Mouse (Mus musculus) small intestine, adult 2 months (tissue): Measurements from ENCODE around the gene Hsf2. TPM values are rescaled to one million over a fixed set of nuclear protein-coding genes. Genes with fewer than 3 reads are reported as not detected.

Experiments
- H3K27ac ChIP-seq: fragments of 200-500 bp; 2 replicates; pipeline ENCODE4 v1.5.1; 2012; ENCODE audit warnings: low read depth, low read length, control low read depth, inconsistent platforms; ENCODE audit not compliant: insufficient read depth
- H3K27me3 ChIP-seq: fragments of 200-500 bp; 2 replicates; pipeline ENCODE4 v1.6.1; 2012; ENCODE audit warnings: mild to moderate bottlenecking, moderate library complexity, low read length, inconsistent platforms; ENCODE audit not compliant: control insufficient read depth, insufficient read depth
- H3K36me3 ChIP-seq: fragments of 200-500 bp; 2 replicates; pipeline ENCODE4 v1.6.1; 2012; ENCODE audit warnings: mild to moderate bottlenecking, low read length, control low read depth, inconsistent platforms; ENCODE audit not compliant: control insufficient read depth, insufficient read depth
- H3K4me1 ChIP-seq: fragments of 200-500 bp; 2 replicates; pipeline ENCODE4 v1.6.1; 2012; ENCODE audit warnings: low read length, inconsistent platforms, mixed read lengths; ENCODE audit not compliant: control insufficient read depth, insufficient read depth, insufficient read length
- H3K4me3 ChIP-seq: fragments of 200-500 bp; 2 replicates; pipeline ENCODE4 v1.5.1; 2012; ENCODE audit warnings: low read depth, mild to moderate bottlenecking, control low read depth, inconsistent platforms, low read length, moderate library complexity
- CTCF ChIP-seq: fragments of 200-500 bp; IDR thresholded peaks from 2 replicates; pipeline ENCODE4 v1.5.1; 2012; ENCODE audit warnings: low read depth, mild to moderate bottlenecking, control low read depth, inconsistent platforms, low read length, moderate library complexity, mixed read lengths; ENCODE audit not compliant: insufficient replicate concordance, insufficient read length; ENCODE audit errors: extremely low read depth
- POLR2A ChIP-seq: fragments of 200-500 bp; IDR thresholded peaks from 2 replicates; pipeline ENCODE4 v1.6.1; 2012; ENCODE audit warnings: low read depth, mild to moderate bottlenecking, control low read depth, inconsistent platforms, low read length, moderate library complexity
- whole genome bisulfite sequencing: fragments of 180-500 bp; shearing (Covaris S2); methylation state at CpG from one replicate; pipeline ENCODE4 v1.1.7; 2018; 5-methylcytosine and 5-hydroxymethylcytosine counted together
- polyA plus RNA-seq: library from polyadenylated mRNA; depleted of rRNA; stranded (reverse); fragments of >200 nt; gene quantifications from 2 replicates; pipeline ENCODE4 v1.2.3, GENCODE M21; 2012

The Hsf2 gene
- polyA plus RNA-seq, 1 experiment, result 0.53 TPM

DNA sequence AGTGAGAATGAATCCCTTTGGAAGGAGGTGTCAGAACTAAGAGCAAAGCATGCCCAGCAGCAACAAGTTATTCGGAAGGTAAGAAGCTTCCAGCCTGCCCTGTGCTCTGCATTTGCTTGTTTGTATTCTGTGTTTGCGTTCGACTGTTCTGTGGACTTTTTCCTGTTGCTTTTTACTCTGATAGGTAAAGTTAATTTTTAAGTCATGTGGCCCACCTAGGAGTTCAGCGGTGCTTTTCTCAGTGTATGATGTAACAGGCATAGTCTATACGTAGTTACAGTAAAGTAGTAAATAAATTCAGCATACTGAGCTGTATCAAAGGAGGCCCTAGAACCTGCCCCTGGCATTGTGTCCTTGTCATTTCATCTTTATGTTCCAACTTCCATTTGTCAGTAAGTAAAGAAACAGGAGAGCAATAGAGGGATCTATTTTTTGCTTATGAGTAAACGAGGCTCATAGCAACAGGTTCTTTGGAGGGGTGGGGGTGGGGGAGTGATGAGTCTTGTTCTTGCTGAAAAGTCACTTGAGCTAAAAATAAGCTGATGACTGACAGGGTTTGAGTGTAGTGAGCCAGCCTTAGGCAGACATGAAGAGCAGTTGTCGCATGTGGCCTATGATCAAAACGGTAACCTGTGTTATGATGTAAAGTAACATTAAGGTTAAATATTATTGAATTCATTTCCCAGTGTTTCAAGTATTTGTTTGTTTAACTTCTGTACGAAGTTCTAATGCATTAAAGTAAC lies 13.4 kb downstream of the Hsf2 start:
- H3K36me3 ChIP-seq, result 0 out of 2 replicates have a peak, but pooled peaks cover 5% of the 10 kb centered on the region
- H3K4me1 ChIP-seq, result no peaks in the 10 kb centered on the region
- TF ChIP-seq POLR2A, result no peak
- TF ChIP-seq CTCF, result no peak
- H3K27ac ChIP-seq, result no peak overlapping the region
- H3K4me3 ChIP-seq, result no peak overlapping the region
- 60% methylated on average over 9 of the region's 9 CpGs for WGBS
- H3K27me3 ChIP-seq, result no peaks in the 10 kb centered on the region

DNA sequence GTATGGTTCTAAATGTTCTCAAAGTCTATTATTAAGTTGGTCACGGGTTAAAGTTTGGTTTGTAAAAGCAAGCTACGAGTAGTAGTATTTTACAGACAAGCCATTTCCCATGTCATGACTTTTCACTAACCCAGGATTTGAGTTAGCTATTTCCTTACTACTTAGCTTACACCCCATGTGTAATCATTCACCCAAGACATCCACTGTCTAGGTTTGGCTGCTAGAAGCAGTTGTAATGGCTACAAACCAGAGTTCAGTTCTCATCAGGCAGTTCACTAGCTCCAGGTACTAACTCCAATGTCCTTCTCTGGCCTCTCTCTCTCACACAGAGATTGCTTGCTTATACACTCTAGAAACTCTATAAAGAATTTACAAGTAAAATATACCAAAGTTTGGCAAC lies 28.4 kb downstream of the Hsf2 start:
- 93% methylated on average over 2 of the region's 2 CpGs for WGBS
- H3K4me1 ChIP-seq, result no peaks in the 10 kb centered on the region
- H3K36me3 ChIP-seq, result peaks cover 32% of the 10 kb centered on the region
- H3K27me3 ChIP-seq, result no peaks in the 10 kb centered on the region
- TF ChIP-seq POLR2A, result no peak
- no peak for TF ChIP-seq CTCF
- H3K4me3 ChIP-seq, result no peak overlapping the region
- H3K27ac ChIP-seq, result no peak overlapping the region

DNA sequence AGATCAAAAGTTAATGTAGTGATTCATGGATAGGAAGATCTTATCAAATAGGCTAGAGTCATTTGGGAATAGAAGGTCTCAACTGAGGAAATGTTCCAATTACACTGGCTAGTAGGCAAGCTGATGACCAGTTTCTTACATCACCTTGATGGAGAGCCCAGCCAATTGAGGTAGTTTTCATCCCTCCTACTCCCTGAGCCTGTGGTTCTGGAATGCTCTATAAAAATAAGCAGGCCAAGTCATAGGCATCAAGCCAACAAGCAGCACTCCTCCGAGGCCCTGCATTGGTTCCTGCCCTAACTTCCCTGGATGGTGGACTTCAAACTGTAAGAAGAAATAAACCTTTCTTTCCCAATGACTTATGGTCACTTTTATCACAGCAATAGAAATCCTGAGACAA lies 29.1 kb downstream of the Hsf2 start:
- no peak for TF ChIP-seq POLR2A
- no peak for TF ChIP-seq CTCF
- H3K4me1 ChIP-seq, result no peaks in the 10 kb centered on the region
- WGBS, result 48% methylated on average over 1 of the region's 1 CpGs
- no peaks in the 10 kb centered on the region for H3K27me3 ChIP-seq
- H3K36me3 ChIP-seq, result peaks cover 36% of the 10 kb centered on the region
- H3K4me3 ChIP-seq, result no peak overlapping the region
- no peak overlapping the region for H3K27ac ChIP-seq

- peaks cover 21% of the 10 kb centered on the region for H3K36me3 ChIP-seq
Observed at GRCm38 (mm10) chr10:57526469-57526868, 40.3 kb downstream of the Hsf2 start.

GRCm38 (mm10) chr10:57531076-57531475 lies 44.9 kb downstream of the Hsf2 start:
- Histone ChIP-seq H3K27ac (no peak overlapping the region), H3K4me1 (no peaks in the 10 kb centered on the region), H3K4me3 (no peak overlapping the region), H3K27me3 (no peaks in the 10 kb centered on the region), H3K36me3 (peaks cover 8% of the 10 kb centered on the region)
- no peak for TF ChIP-seq POLR2A
- no peak for TF ChIP-seq CTCF
- 44% methylated on average over 2 of the region's 2 CpGs for WGBS

More at GRCm38 (mm10) chr10:57526469-57526868, 40.3 kb downstream of the Hsf2 start:
- Histone ChIP-seq H3K27ac (no peak overlapping the region), H3K4me3 (no peak overlapping the region), H3K27me3 (no peaks in the 10 kb centered on the region), H3K4me1 (no peaks in the 10 kb centered on the region)
- WGBS, result 93% methylated on average over 5 of the region's 5 CpGs
- TF ChIP-seq CTCF (no peak), POLR2A (no peak)

DNA sequence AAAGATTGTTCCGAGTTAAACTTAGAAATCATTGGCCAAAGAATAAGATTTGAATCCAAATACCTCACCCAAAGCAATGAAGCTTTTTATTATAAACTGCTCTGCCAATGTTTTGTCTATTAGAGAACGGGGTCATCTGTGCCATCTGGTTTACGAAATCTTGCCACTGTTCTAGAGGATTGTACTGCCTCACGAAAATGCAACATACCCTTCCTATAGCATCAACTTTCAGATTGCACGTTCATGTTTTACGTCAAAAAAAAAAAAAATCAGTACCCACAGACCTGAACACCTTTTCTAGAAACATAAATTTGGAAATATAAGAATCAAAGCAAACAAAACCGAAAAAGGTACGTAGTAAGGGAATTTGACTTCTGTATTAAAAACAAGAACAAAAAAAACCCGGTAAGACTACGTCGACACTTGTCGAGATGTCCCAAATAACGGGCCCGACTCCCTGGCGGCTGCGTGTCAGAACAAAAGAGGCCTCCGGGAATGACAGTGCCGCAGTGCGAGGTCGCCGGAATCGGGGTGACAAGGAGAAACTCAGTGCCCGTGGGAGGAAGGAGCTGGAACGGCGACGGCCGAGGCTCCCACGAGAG lies 45.5 kb downstream of the Hsf2 start:
- WGBS, result 2% methylated on average over 28 of the region's 28 CpGs
- H3K4me1 ChIP-seq, result no peaks in the 10 kb centered on the region
- peak overlapping the region; percentile 89 for H3K4me3 ChIP-seq
- no peaks in the 10 kb centered on the region for H3K27me3 ChIP-seq
- TF ChIP-seq CTCF, result no peak
- TF ChIP-seq POLR2A, result no peak
- H3K36me3 ChIP-seq, result peaks cover 8% of the 10 kb centered on the region
- H3K27ac ChIP-seq, result peak overlapping the region; percentile 71
